Mouse (Mus musculus) inflammation-experienced regulatory T-cells, adult 6 months (primary cell): ENCODE data around the gene Sec63. TPM values are rescaled to one million over a fixed set of nuclear protein-coding genes. Genes with fewer than 3 reads are reported as not detected.

Source experiments
- ATAC-seq: one replicate; pipeline ENCODE4 v1.8.0; 2017
- polyA plus RNA-seq, 3 experiments: library from polyadenylated mRNA; unstranded; fragments of 100-300 nt; shearing (Covaris generic); gene quantifications; one replicate each; pipeline ENCODE4 v1.2.1; 2017

Sec63 gene
- polyA plus RNA-seq, 3 experiments from 2014 or later: 11.8 to 23.6 (median 20.0) TPM

DNA sequence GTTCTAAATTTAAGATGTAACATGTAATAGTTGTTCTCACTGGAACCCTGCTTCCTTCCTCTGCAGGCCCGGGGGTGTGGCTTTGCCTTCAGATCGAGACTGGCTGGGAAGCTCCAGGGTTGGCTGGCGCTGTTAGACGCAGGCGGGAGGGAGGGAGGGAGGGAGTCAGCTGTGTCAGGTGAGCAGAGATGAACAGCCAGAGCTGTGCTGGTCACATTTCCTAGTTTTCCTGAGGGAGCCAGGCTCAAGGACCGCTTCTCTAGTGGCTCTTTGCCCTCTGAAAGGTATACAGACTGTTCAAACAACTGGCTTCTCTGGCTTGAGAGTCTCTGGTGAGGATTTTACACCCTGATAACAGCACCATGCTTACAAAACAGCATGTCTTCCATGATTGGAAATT lies 69.1 kb downstream of the Sec63 start:
- ATAC-seq: no peak

DNA sequence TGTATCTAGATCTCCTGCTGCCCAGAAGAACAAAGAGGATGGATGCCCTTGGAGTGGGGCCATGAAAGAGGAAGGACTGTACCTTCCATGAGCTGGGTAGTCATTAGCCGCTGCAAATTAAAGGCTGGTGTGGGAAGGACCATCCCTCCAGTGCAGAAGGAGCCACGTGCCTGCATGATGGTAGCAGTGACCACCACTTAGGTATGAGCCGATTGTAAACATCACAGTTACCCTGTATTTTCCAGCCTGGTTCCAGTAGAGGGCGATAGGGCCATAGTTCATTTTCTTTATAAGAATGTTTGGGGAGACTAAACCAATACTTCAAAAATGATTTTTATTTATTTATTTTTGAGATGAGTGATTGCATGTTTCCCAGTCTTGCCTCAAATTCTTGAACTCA lies 71.4 kb downstream of the Sec63 start:
- ATAC-seq: no peak

DNA sequence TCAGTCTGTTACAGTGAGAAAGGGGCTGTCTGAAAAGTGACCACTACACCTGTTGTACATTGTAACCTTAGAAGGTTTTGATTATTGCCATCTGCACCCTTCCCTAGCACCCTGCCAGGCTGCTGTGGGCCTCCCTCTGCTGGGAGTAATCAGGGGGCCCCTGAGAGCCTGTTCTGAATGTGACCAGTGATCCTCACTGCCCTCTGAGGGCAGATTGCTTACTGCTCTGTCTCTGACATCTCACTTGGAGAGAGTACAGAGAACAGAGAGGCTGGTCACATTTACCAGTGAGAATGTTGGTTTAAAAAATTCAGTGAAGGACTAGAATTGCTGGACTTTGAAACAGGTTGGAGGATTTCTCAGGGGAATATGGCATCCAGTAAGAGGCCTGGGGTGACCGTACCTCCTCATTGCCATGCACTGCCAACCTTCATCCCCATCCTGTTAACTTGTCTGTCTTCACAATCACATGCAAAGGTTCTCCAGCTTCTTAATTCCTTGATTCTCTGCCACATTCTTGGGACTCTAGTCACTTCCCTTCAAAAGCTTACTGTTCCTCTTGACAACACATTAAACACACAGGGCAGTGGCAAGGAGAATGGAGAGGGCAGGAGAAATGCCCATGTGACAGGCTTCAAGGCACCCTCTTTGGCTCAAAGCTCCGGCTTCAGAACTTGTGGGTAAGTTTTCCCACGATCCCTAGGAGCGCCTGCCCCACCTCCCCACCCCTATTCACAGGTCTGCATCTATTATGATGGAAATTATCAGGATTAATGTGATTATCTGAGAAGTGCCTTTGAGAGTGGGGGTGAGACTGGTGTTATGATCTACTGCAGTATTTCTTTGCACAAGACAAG lies 72.8 kb downstream of the Sec63 start:
- ATAC-seq: no peak

DNA sequence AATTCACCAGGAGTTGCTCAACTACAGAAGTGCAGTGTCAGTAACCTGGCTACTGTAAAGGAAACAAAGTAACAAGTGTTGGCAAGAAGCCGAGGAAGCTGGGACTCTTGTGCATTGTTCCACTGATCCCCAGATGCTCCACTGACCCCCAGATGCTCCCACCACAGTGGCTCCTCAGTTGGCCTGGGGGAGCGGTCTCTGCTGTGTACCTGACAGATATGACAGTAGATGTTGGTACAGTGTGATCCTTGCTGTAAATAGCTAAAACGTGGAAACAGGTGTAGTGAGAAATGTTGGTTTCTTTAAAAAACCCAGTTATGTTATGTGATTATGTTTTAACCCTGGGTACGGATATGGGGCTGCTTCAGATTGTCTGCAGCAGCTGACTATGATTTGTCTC lies 76.8 kb downstream of the Sec63 start:
- no peak for ATAC-seq

DNA sequence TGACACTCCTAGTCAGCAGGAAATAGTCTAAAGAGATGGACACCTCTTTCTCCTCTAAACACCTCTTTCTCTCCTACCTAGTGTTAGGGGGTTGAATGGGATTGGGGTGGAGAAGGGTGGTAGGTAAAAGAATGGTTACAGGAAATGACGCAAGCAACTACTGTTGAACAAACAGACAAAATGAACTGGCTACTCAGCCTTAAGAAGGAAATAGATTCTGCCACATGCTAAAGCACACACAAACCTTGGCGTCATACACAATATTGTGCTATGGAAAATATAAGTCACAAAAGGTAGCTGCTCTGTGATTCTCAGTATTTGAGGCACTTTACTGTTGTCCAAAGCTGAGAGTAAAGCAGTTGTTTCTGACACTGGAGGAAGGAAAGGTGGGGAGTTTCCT lies 77.4 kb downstream of the Sec63 start:
- peak; percentile 88 for ATAC-seq

DNA sequence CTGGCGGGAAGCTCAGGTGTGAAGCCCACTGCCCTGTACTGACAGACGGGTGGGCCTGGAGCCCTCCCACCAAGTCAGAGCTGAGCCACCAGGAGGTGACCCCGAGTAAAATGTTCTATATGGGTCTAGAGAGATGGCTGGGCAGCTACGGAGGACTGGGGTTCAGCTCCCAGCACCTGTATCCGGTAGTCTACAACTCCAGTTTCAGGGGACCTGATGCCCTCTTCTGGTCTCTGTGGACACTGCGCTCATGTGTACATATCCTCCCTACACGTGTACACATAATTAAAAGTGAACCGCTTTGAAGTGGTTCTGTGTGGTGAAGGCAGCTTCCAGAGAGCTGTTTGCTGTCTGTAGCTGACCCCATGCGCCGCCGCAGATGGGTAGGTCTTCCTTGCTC lies 78.7 kb downstream of the Sec63 start:
- no peak for ATAC-seq

DNA sequence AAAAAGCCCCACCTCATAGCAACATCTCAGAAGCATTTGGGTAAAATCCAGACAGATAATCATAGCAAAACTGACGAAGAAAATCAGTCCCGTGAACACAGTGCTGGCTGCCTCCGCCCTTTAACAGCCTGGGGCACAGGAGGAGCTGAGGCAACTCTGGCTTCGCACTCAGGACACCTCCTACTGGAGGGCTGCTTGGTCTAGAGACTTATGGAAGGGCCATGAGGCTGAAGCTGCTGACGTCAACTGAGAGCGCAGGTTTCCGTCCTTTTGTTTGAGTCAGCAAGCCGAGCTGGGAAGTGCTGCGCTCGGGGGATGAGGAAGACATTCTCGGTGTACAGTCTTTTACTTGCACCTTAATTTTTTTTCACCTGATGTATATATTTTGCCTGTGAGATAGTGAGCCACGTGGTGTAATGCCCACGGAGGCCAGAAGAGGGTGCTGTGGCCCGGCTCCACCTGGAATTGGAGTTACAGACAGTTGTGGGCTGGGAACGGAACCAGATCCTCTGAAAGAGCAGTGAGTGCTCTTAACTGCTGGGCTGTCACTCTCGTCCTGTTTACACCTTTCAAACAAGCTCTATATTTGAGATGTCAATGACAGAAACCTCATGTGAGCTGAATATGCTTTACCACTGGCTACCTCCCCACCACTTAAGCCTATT lies 80.4 kb downstream of the Sec63 start:
- no peak for ATAC-seq

DNA sequence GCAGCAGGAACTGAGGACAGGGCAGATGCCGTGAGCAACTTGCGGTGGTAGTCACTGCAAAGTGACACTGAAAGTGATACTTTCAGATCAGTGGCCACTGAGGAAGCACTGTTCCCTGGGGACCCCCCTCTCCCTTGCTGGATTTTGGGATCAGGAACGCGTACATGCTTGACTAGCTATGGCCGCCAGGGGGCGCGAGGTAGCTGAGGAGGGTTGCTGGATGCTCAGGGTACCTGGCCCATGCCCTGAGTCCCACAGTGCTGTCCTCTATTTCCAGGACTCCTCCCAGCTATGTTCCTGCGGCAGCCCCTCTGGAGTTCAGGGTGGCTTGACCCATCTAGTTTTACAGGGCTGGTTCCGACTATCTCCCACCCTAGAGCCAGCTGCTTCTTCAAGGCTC lies 81.1 kb downstream of the Sec63 start:
- no peak for ATAC-seq

DNA sequence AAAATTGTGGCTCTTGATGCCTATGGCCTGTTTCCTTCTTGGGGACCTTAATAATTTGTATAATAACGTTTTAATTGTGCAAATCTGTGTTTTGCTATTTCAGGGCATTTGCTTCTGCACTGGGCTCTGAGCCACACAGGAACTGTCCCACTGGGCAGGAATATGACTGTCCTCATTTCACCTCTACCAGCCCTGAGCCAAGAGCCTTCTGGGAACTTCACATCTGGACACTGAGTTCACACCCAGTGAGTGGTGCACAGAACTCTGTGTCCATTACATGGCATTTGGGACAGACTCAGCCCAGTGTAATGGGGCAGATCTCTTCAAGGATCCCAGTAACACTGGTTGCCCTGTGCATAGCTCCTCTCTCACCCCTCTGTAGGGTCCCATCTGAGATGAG lies 82.1 kb downstream of the Sec63 start:
- ATAC-seq: no peak

DNA sequence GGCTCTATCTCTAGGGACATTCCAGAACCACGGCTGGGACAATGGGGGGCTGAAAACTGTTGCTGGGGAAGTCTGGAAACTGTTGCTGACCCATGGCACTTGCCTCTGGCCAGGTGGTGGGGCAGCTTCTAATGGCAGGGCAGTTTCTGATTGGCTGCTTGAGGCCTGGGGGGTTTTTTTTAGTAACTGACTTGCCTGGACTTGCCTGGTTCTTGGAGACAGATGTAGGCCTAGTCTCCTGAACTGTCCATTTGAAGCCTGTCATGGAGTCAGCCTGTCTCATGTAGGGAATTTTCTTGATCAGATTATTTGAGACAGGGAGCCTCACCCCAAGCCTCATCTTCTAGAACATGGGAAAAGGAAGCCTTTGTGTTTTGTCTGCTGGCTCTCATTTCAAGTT lies 84.2 kb downstream of the Sec63 start:
- ATAC-seq: no peak

DNA sequence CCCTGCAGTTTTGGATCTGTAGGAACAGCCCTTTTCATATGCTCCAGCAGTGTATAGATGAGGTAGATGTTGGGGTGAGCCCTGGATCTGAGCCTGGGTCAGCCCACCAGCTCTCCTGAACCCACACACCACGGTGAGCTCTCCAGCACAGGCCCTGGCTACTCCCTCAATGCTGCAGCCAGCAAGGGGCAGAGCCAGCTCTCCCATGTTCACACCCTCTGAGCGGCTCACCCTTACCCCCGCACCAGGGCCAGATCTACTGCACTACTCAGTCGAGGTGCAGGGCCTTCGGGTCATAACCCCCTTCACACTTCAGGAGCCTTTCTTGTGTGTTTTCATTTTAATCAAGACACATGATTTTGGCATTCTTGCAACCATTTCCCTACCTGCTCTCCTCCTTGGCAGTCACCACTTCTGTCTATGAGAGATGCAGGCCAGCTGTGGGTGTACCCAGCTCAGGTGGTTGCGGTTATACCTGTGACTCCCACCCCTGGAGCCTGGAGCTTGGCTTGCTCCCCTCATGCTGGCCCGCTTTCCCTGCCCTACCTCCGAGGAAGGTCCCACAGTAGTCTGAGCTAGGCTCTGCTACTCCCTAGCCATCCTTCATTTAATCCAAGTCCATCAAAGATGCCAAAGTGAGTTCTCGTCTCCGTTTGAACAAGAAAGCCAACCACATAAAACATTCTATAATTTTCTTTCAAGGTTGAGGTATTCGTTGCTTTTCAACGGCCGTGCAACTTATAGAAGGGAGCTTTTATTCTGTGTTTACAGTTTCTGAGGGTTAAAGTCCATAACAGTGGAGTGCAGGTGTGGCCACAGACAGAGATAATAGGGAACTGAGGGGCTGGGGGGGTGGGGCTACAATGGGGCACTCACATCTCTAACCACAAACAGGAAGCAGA lies 87.1 kb downstream of the Sec63 start:
- no peak for ATAC-seq

DNA sequence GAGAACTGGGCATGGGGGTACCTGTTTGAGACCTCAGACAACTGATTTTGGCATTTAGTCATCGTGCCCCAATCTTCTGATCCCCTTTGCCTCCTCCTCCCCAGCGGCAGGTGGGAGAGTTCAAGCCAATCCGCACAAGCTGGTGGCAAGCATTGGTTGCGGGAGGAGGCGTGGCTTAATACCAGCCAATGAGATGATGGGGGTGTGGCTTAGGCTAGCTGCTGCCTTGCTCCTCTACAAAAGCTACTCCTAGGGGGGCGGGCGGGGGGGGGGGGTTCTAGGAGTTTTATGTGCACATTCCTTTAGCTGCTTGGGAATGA lies 87.7 kb downstream of the Sec63 start:
- no peak for ATAC-seq

DNA sequence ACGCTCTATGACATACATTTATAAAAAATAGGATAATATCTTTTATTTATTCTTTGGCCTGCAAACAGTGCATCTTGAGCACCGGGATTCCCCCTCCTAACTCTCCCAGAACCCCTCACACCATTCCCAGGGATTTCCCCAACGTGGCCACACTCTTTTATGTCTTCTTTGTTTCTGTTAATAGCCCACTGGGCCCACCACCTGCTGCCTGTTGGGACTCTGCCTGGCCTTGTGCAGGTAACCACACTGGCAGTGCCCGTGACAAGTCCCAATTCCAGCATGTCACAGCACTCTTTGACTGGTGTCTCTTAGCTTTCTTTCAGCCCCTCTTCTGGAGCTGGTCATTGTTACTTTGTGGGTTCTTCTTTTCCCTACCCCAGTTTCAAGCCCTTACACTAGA lies 93.5 kb downstream of the Sec63 start:
- ATAC-seq: no peak

DNA sequence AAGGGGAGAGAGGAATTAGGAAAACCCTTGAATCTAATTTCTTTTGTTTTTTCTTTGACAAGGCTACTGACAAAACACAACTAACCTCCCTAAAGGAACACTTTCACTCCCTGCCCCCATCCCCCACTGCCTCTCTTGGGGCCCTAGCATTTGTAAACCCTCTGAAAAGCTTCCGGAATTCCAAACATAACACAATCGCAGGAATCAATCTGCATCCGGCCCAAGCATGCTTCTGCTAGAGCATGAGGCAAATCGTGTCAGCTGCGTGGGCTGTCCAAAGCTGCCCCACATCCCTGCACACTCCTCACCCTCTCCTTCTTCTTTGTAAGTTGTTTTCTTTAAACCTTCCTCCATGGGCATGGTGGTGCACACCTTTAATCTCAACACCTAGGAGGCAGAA lies 94.0 kb downstream of the Sec63 start:
- no peak for ATAC-seq

DNA sequence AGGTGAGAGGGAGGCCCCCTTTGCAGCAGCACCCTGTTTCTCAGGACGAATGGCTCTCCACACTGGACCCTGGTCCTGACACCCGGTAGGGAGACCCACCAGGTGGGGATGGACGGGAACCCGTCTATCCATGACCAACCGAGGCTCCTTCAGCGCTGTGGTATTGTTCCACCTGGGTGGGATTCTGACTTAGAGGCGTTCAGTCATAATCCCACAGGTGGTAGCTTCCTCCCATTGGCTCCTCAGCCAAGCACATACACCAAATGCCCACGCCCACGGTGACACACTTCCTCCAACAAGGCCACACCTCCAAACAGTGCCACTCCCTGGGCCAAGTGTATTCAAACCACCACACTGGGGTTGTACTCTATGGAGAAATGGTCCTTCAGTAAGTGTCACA lies 95.3 kb downstream of the Sec63 start:
- no peak for ATAC-seq

DNA sequence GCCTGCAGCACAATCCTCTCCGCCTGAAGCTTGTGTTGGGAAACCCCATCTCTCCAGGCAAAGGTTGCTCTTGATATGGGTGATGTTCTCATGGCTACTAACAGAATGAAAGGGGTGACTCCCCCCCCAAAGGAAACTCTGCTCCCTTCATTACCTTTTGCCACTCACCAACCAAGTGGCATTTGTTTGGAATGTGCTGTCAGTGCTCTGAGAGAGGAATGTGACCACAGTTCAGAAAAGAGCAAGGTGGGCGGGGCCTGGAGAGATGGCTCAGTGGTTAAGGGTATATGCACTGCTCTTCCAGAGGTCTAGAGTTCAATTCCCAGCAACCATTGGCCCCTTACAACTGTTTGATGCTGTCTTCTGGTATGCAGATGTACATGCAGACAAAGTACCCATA lies 95.7 kb downstream of the Sec63 start:
- no peak for ATAC-seq

DNA sequence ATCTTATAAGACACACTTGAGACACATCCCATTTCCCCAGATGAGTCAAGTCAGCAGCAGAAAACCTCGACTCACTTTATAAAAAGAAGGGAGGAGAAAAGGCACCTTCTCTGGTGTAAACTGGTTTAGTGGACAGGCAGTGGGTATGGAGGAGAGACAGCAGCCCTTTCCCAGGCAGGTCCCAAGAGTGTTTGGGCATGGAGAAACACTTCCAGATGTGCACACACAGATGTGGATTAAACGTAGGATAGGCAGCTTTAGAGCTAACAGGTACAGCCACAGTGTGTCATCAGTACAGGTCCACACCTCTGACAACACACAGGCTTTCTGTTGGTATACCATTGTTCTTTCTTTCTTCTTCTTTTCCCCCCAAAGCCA lies 98.5 kb downstream of the Sec63 start:
- no peak for ATAC-seq

DNA sequence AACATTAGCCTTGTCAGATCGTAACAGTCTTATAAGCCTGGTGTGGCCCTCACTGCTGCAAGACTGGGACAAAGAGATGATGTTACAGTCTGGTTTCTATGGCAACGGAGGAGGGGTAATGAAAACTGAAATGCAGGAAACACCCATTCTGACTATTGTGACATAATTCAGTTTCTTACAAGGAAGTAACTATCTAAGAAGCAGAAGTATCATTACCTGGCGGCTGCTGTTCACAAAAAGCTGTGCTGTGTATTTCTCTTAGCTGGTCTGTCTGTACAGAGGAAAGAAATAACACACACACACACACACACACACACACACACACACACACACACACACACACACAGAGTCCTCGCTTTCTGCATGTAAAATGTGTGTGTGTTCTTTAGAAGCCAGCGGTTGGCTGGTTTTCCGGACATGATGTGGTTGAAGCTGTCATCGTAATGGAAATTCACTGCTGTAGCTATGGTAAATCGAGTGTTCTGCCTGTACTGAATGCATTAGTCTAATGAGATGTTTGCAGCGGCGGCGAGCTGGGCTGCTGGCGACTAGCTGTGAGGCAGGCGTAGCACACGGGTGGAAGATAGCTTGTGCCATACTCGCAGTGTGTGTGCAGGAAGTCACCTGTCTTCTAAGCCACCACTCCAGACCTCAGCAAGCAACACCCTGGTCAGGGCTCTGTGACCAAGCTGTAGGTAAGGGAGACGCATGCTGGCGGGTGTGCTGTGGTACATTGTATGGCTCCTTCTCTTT lies 99.0 kb downstream of the Sec63 start, which contains the start of gene Scml4:
Gene Scml4 (plus strand): TSS at position 212 of the 753 bp plus-strand sequence.
- peak; percentile 73 for ATAC-seq

DNA sequence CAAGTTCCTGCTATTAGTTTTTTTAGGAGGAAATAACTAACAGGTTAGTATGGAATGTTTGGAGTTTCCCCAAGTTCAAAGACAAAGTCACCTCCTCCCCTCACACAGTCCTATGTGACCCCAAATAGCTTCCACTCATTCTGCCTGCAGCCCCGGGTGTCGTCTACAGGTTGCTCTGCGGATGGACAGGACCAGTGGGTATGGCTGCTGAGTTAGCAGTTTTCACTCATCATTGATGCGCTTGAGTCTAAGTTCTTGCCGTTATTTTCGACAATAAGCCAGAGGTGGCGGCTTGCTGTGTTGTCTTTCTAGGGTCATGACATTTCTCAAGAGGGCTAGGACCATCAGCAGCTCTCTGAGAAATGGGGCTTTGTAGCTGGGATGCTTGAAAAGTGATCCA lies 100.2 kb downstream of the Sec63 start:
- no peak for ATAC-seq

DNA sequence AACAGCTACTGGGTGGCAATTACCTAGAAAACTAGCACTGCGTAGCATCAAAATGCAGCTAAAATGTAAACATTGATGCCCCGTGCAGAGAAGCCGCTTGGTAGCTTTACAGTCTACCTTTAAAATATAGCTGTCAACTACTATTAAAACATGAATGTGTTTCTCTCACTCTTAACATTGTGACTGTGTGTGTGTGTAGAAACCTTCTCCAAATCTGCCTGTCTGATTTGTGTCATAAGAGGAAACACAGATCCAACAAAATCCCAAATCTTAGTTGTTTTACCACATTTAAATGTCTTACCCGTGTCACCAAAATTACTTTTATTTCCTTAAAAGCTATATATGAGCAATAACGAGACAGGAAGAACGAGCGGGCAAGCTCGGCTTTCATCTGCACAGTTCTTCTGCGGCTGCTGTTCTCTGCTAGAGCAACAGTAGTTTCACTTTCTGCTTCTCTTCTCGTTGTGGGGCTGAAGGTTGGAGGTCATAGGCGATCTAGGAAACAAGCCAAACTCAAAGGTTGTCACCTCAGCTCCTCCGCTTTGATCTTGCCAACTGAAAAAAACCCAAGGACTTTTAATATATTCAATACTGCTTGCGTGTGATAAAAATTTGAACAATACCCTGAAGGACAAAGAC lies 100.9 kb downstream of the Sec63 start:
- ATAC-seq: peak; percentile 71

DNA sequence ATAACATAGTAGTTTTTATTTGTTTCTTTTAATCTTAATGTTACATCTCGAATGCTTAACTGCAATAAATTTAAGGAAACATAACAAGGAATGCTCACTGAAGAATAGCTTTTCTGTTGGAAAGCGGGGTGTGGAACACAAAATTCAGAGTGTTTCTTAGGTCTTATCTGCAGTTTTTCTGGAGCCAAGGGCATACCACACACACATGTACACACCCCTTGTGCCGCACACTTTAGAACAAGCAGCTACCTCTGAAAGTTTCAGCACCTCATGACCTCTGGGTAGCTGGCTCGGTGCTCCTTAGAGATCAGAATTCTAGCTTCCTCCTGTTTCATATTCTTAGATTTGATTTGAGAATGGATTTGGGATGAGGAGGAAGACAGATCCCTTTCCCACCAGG lies 101.5 kb downstream of the Sec63 start:
- no peak for ATAC-seq
